Mouse (Mus musculus) heart, adult 2 months (tissue): ENCODE data around the gene Pde11a. TPM values are rescaled to one million over a fixed set of nuclear protein-coding genes. Genes with fewer than 3 reads are reported as not detected.

Experiments
- DNase-seq, 2 experiments: peaks; one replicate each; pipeline ENCODE4 v3.0.0; 2021
- H3K27ac ChIP-seq: fragments of 200-600 bp; 2 replicates; pipeline ENCODE4 v1.8.1; 2022
- H3K27me3 ChIP-seq: fragments of 200-500 bp; 2 replicates; pipeline ENCODE4 v1.6.1; 2012; ENCODE audit warnings: mild to moderate bottlenecking, low read length, inconsistent platforms, mixed read lengths; ENCODE audit not compliant: control insufficient read depth, insufficient read depth
- H3K36me3 ChIP-seq: fragments of 200-500 bp; 2 replicates; pipeline ENCODE4 v1.6.1; 2012; ENCODE audit warnings: low read length, inconsistent platforms; ENCODE audit not compliant: control insufficient read depth, insufficient read depth
- H3K4me1 ChIP-seq: fragments of 200-500 bp; 2 replicates; pipeline ENCODE4 v1.6.1; 2011; ENCODE audit warnings: low read length; ENCODE audit not compliant: control insufficient read depth, insufficient read depth
- H3K4me3 ChIP-seq: fragments of 200-600 bp; 2 replicates; pipeline ENCODE4 v1.8.1; 2022
- H3K79me2 ChIP-seq: fragments of 200-500 bp; replicated peaks from 2 replicates; pipeline ENCODE4 v1.6.1; 2012; ENCODE audit warnings: mild to moderate bottlenecking, inconsistent platforms, low read length, moderate library complexity, mixed read lengths; ENCODE audit not compliant: control insufficient read depth, insufficient read depth
- H3K9ac ChIP-seq: fragments of 200-500 bp; 2 replicates; pipeline ENCODE4 v1.6.1; 2012; ENCODE audit warnings: low read depth, mild to moderate bottlenecking, control low read depth, inconsistent platforms, low read length, mixed read lengths
- CTCF ChIP-seq: fragments of 200-600 bp; IDR thresholded peaks from 2 replicates; pipeline ENCODE4 v1.8.1; 2022; ENCODE audit warnings: antibody characterized with exemption, mild to moderate bottlenecking, moderate library complexity
- EP300 ChIP-seq: fragments of 200-500 bp; IDR thresholded peaks from 2 replicates; pipeline ENCODE4 v1.6.1; 2011; ENCODE audit warnings: low read depth, low read length, control low read depth; ENCODE audit not compliant: insufficient read depth
- POLR2A ChIP-seq: fragments of 200-500 bp; IDR thresholded peaks from 2 replicates; pipeline ENCODE4 v1.6.1; 2011; ENCODE audit warnings: mild to moderate bottlenecking, low read depth, low read length, control low read depth; ENCODE audit not compliant: insufficient read depth
- WGBS: fragments of 180-500 bp; shearing (Covaris S2); methylation state at CpG from one replicate; pipeline ENCODE4 v1.1.7; 2018; 5-methylcytosine and 5-hydroxymethylcytosine counted together
- intact Hi-C: fragments of 180-260 bp; cut with DNase I; formaldehyde crosslinking; loops from one replicate; pipeline ENCODE4 v1.15.1; 2025
- polyA plus RNA-seq: library from polyadenylated mRNA; depleted of rRNA; stranded (reverse); fragments of >200 nt; gene quantifications from 2 replicates; pipeline ENCODE4 v1.2.3, GENCODE M21; 2012
- total RNA-seq, 2 experiments: library from RNA; stranded (reverse); gene quantifications; 2 replicates each; pipeline ENCODE4 v1.2.3; 2021

Pde11a gene
- total and polyA plus RNA-seq, 3 experiments: 0.12 to 1.4 (median 1.2) TPM

- H3K36me3 ChIP-seq: no peaks in the 10 kb centered on the region
- H3K27ac ChIP-seq: no peak overlapping the region
- no peak overlapping the region for H3K4me3 ChIP-seq
- no peak for DNase-seq
- no peaks in the 10 kb centered on the region for H3K27me3 ChIP-seq
- H3K9ac ChIP-seq: no peak overlapping the region
- H3K4me1 ChIP-seq: no peaks in the 10 kb centered on the region
- TF ChIP-seq CTCF: no peak
- no peak for TF ChIP-seq POLR2A
- no peak for TF ChIP-seq EP300
- H3K79me2 ChIP-seq: no peaks in the 10 kb centered on the region
- WGBS: 30% methylated on average over 20 of the region's 20 CpGs
- intact Hi-C loops: no loop called here
Measured at GRCm38 (mm10) chr2:76029081-76029901, 309.3 kb downstream of the Pde11a start.

GRCm38 (mm10) chr2:76016890-76017289 lies 321.7 kb downstream of the Pde11a start:
- no peaks in the 10 kb centered on the region for H3K79me2 ChIP-seq
- no peaks in the 10 kb centered on the region for H3K36me3 ChIP-seq
- DNase-seq: no peak
- no peak overlapping the region for H3K9ac ChIP-seq
- no peak for TF ChIP-seq POLR2A
- TF ChIP-seq EP300: no peak
- TF ChIP-seq CTCF: no peak
- H3K4me3 ChIP-seq: no peak overlapping the region
- H3K27me3 ChIP-seq: no peaks in the 10 kb centered on the region
- no peaks in the 10 kb centered on the region for H3K4me1 ChIP-seq
- 31% methylated on average over 7 of the region's 7 CpGs for WGBS
- intact Hi-C loops: no loop called here
- no peak overlapping the region for H3K27ac ChIP-seq

GRCm38 (mm10) chr2:76016136-76016535 lies 322.4 kb downstream of the Pde11a start:
- Histone ChIP-seq H3K27me3 (no peaks in the 10 kb centered on the region), H3K9ac (no peak overlapping the region), H3K27ac (no peak overlapping the region), H3K4me1 (no peaks in the 10 kb centered on the region), H3K4me3 (no peak overlapping the region), H3K79me2 (no peaks in the 10 kb centered on the region), H3K36me3 (no peaks in the 10 kb centered on the region)
- TF ChIP-seq CTCF: no peak
- no peak for TF ChIP-seq EP300
- TF ChIP-seq POLR2A: no peak
- WGBS: 94% methylated on average over 8 of the region's 8 CpGs
- intact Hi-C loops: no loop called here
- no peak for DNase-seq

GRCm38 (mm10) chr2:76015460-76015859 lies 323.1 kb downstream of the Pde11a start:
- H3K36me3 ChIP-seq: no peaks in the 10 kb centered on the region
- no peaks in the 10 kb centered on the region for H3K27me3 ChIP-seq
- DNase-seq: no peak
- no peaks in the 10 kb centered on the region for H3K79me2 ChIP-seq
- intact Hi-C loops: no loop called here
- WGBS: 84% methylated on average over 7 of the region's 7 CpGs
- H3K9ac ChIP-seq: no peak overlapping the region
- TF ChIP-seq EP300 (no peak), CTCF (no peak), POLR2A (no peak)
- no peaks in the 10 kb centered on the region for H3K4me1 ChIP-seq
- H3K27ac ChIP-seq: no peak overlapping the region
- no peak overlapping the region for H3K4me3 ChIP-seq

- H3K9ac ChIP-seq: no peak overlapping the region
- no peaks in the 10 kb centered on the region for H3K27me3 ChIP-seq
- no peaks in the 10 kb centered on the region for H3K36me3 ChIP-seq
- no peak overlapping the region for H3K27ac ChIP-seq
- H3K4me3 ChIP-seq: no peak overlapping the region
- H3K4me1 ChIP-seq: no peaks in the 10 kb centered on the region
- intact Hi-C loops: no loop called here
- DNase-seq: no peak
- H3K79me2 ChIP-seq: no peaks in the 10 kb centered on the region
- TF ChIP-seq POLR2A (no peak), EP300 (no peak), CTCF (no peak)
- WGBS: 77% methylated on average over 3 of the region's 3 CpGs
Measured at GRCm38 (mm10) chr2:76014659-76015058, 323.9 kb downstream of the Pde11a start.

- WGBS: 32% methylated on average over 4 of the region's 4 CpGs
- H3K27ac ChIP-seq: no peak overlapping the region
- no peaks in the 10 kb centered on the region for H3K27me3 ChIP-seq
- no peak overlapping the region for H3K4me3 ChIP-seq
- no peaks in the 10 kb centered on the region for H3K36me3 ChIP-seq
- intact Hi-C loops: no loop called here
- no peak for DNase-seq
- TF ChIP-seq CTCF (no peak), POLR2A (no peak), EP300 (no peak)
- H3K4me1 ChIP-seq: no peaks in the 10 kb centered on the region
- H3K79me2 ChIP-seq: no peaks in the 10 kb centered on the region
- no peak overlapping the region for H3K9ac ChIP-seq
Measured at GRCm38 (mm10) chr2:76006194-76006593, 332.4 kb downstream of the Pde11a start.
